Mouse (Mus musculus): Measurements from ENCODE around the gene Macrod2.

Gene Macrod2

DNA sequence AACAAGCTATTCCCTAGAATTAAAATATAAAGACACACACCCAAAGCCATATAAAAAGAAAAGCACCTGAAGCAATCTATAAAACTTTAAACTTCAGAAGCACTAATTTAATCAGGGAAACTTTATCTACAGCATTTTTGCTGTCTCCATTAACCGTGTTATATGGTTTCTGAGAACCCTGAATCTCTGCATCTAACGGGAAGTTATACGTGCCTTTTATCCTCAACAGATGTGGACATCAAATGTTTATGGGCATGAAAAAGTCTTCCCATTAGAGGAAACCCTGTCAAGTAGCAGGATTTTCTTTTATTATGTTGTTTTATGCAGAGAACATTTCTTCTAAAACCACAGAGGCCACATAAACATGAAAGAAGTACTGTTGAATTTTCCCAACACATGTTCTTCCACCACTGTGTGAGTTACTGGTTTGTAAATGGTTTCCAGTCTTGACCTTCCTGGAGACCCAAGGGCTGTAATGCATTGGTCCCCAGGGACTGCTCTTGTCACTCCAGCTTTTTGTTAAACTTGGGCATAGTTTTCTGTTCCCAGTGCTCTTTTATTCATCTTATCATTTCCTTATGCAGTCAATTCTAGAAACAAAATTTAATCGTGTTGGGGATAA, 1629.5 kb downstream of the Macrod2 start:
- DNase-seq (ENCODE audit: low spot score), result no peak

DNA sequence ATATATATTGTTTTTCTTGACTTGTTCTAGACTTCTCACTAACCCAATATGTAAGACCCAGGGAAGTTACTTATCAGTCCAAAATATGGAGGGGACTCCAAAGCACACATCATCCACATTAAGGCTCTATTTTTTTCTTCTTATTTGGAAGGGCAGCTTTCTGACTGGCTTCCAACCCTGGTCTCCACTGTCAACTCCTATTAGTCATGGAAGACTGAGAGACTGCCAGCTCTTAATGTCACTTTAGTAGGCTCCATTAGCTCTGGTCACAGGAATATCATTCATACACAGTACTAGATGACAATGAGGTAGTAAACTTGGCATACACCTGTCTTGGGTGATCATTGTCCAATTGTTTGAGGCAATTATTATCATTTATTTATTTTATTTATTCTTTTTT, 1631.6 kb downstream of the Macrod2 start:
- DNase-seq (ENCODE audit: low spot score), result no peak

DNA sequence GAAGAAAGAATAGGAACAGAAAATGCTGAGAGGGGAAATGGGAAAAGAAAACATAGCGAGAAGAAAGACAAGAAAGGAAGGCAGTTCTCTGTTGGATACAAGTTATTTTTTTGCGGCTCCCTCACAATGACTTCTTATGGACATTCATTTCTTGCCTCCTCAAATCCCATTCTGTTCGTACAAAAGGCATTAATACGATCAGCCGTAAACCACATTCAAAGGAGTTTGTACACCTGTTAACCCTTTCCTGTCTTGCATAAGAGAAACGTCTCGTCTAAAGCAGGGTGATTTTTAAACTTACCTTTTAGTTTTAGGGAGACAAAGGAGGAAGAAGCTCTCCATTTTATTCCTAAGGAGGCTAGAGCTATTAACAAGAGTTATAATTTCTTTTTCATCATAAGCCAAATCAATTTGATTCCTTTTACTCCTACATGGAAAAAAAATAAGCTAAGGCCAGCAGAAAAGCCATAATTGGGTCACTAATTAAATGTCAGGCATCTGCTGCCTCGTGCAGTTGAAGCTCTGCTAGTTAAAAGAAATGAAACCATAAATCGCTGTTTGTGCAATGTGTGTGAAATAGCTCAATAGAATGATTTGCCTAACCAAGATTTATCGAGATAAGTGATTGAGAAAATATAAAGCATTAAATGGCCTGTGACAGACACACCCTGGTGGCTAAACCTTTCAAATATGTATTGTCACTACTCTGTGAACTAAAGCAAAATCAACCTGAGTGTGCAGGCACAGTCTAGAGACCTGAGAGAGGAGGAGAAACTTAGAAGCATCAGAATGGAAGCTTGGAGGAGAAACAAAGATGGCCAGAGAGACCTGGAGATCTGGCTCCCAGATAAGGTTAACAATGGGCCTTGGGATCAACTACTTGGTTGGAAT, 1635.9 kb downstream of the Macrod2 start:
- DNase-seq (ENCODE audit: low spot score), result no peak

DNA sequence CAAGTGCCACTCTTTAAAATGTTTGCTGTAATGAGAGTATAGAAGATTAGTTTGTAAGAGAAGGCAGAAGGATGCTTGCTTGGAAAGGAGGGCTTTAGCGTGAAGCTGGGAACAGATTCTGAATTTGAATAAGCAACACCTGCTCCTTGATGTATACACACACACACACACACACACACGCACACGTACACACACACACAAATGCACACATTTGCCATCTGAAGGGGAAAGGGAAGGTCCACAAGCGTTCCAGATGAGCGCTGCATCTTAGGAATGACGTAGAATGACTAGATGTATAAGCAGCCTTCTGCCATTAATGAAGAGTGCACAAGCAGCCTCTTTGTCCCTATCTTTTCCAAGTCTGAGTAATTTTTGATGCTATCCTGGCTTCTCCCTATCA, 1660.5 kb downstream of the Macrod2 start:
- no peak for DNase-seq (ENCODE audit: low spot score)

- DNase-seq (ENCODE audit: low spot score), result no peak
Measured at GRCm38 (mm10) chr2:142057889-142058750, 1663.0 kb downstream of the Macrod2 start.

GRCm38 (mm10) chr2:142058751-142059090, 1663.6 kb downstream of the Macrod2 start:
- no peak for DNase-seq (ENCODE audit: low spot score)

GRCm38 (mm10) chr2:142108947-142109346, 1713.8 kb downstream of the Macrod2 start:
- no peak for DNase-seq (ENCODE audit: low spot score)

GRCm38 (mm10) chr2:142116623-142117022, 1721.5 kb downstream of the Macrod2 start:
- DNase-seq (ENCODE audit: low spot score), result no peak

GRCm38 (mm10) chr2:142128109-142128508, 1733.0 kb downstream of the Macrod2 start:
- DNase-seq (ENCODE audit: low spot score), result no peak

DNA sequence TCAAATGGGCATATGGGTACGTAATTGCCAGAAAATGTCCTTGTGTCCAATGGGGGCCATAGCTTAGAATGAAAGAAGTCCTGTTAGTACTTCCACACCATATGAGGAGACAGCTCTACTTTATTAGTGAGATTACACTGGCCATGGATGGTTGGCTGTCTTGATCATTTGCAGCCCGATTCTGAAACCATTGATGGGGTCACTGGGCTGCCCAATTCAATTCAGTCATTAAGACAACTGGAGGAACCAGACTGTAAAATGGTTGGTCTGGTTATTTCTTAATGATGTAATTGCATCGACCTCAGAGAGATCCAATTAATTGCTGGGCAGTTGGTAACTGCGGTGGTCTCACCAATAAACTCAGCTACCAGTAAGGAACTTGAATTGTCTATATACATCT, 1734.1 kb downstream of the Macrod2 start:
- no peak for DNase-seq (ENCODE audit: low spot score)

- no peak for DNase-seq (ENCODE audit: low spot score)
Measured at GRCm38 (mm10) chr2:142149310-142149709, 1754.2 kb downstream of the Macrod2 start.

GRCm38 (mm10) chr2:142163506-142164275, 1768.6 kb downstream of the Macrod2 start:
- DNase-seq (ENCODE audit: low spot score), result no peak

GRCm38 (mm10) chr2:142169649-142170048, 1774.5 kb downstream of the Macrod2 start:
- no peak for DNase-seq (ENCODE audit: low spot score)

DNA sequence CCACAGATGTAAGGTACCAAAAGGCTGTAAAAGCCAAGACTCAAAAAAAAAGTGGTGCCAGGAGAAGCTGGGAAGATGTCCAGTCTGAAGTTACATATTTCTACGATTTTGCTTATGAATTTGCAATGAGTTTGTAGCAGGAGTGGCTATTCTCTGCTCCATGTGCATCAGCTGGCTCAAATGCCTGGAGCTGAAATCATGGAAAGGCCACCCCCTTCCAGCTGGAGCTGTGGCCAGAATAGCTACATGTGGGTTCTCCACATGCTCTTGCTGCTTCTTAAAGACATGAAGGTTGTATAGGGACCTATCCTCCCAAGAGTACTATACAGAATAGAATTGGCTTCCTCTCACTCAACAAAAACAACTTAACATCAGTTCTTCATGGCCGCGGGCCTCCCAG, 1777.6 kb downstream of the Macrod2 start:
- DNase-seq (ENCODE audit: low spot score), result no peak

DNA sequence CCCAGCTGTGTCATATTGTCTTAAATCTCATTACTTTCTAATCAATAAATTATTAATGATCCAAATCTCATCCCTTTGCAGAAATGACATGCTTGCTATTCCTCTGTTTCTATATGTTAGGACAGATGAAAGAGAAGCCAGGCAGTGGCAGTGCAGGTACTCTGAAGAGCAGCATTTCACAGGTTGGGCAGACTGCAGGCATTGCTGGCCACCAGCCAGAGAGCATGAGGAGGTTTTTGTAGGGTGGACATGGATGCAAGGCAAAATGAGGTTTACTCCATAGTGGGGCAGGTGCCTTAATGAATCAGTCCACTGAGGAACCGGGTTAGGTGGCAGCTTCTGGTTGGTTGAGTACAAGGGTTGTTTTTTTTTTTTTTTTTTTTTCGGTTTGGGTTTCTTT, 1778.9 kb downstream of the Macrod2 start:
- no peak for DNase-seq (ENCODE audit: low spot score)

DNA sequence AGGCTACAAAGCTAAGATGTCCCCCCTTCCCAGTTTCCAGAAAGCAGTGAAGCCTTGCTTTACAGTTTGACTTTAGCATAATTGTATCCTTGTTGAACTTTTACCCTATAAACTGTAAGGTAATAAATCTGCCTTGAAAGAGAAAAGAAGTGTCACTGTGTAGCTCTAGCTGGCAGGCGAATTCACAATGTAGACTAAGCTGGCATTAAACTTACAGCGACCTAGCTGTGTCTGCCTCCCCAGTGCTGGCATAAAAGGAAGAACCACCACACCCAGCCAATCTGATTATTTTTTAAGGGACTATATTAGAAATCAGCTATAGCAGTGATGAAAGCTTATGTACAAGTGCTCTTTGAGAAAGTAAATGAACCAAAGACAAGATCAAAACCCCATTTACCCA, 1791.8 kb downstream of the Macrod2 start:
- no peak for DNase-seq (ENCODE audit: low spot score)

- no peak for DNase-seq (ENCODE audit: low spot score)
Measured at GRCm38 (mm10) chr2:142187428-142187827, 1792.3 kb downstream of the Macrod2 start.

DNA sequence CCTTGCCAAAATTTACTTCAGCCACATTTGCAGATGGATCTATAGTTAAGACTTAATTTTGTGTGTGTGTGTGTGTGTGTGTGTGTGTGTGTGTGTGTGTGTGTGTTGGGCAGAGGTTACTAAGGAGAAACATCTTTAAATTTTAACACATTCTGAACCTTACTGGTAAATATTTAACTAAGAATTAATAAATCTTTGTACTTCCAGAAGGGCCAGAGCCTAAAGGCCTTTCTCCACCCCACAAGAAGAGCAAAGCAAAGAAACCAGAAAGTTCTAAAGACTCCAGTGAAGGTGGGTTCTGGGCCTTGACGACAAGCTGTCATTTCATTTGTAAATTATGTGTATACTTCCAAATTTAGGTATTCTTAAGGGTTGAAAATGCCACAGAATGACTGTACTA, 1822.3 kb downstream of the Macrod2 start:
- no peak for DNase-seq (ENCODE audit: low spot score)

- DNase-seq (ENCODE audit: low spot score), result no peak
Measured at GRCm38 (mm10) chr2:142222137-142222921, 1827.2 kb downstream of the Macrod2 start.

- no peak for DNase-seq (ENCODE audit: low spot score)
Measured at GRCm38 (mm10) chr2:142222926-142223325, 1827.8 kb downstream of the Macrod2 start.

- no peak for DNase-seq (ENCODE audit: low spot score)
Measured at GRCm38 (mm10) chr2:142230985-142231549, 1836.0 kb downstream of the Macrod2 start.
